Mouse (Mus musculus): Measurements from ENCODE around the gene Hs6st3.

GRCm38 (mm10) chr14:119203508-119203907 lies 65.4 kb downstream of the Hs6st3 start:
- no peak for TF ChIP-seq GATA1 (IDR thresholded peaks at IDR 0.05; ENCODE audit: low read length)
- TF ChIP-seq TAL1 (IDR thresholded peaks at IDR 0.05; ENCODE audit: low read length): no peak
